Mouse (Mus musculus) testis, adult 2 months (tissue): ENCODE measurements around the gene Mast4.

Experiments
- CTCF ChIP-seq: fragments of 200-500 bp; IDR thresholded peaks from 2 replicates; pipeline ENCODE4 v1.5.1; 2012; ENCODE audit warnings: low read depth, mild to moderate bottlenecking, inconsistent platforms, low read length, moderate library complexity; ENCODE audit not compliant: control insufficient read depth, insufficient read depth, insufficient replicate concordance
- POLR2A ChIP-seq: fragments of 200-500 bp; IDR thresholded peaks from 2 replicates; pipeline ENCODE4 v1.6.1; 2012; ENCODE audit warnings: low read depth, mild to moderate bottlenecking, inconsistent platforms, low read length, moderate library complexity; ENCODE audit not compliant: control insufficient read depth

- no peak for TF ChIP-seq CTCF
- no peak for TF ChIP-seq POLR2A
These were observed 133.1 kb downstream of the Mast4 start for GRCm38 (mm10) chr13:103201016-103201760.
